Mouse (Mus musculus) erythroblast, adult 5-6 weeks (primary cell): Measurements from ENCODE around the gene Ilf2. TPM values are rescaled to one million over a fixed set of nuclear protein-coding genes. Genes with fewer than 3 reads are reported as not detected.

Experiments used
- total RNA-seq, 2 experiments: library from RNA; stranded (forward) in 1 of 2; stranded (reverse) in 1 of 2; fragments of 150-400 nt in 1 of 2; fragments of 200-764, 138-1000 nt in 1 of 2; gene quantifications; 2 replicates each; pipeline versions ENCODE4 v1.2.3 to v1.2.4; 2015 to 2017; ENCODE audit warnings: low replicate concordance in 2 of 2

The Ilf2 gene
- total RNA-seq, 2 experiments from 2014 or later: 25.9 to 44.0 TPM

Other genes with a start within 250 kb of the Ilf2 start
- 23.8 and 26.5 TPM in 2 replicates for gene Jtb, start 244.5 kb upstream of the Ilf2 start, total RNA-seq (2015; ENCODE audit: low replicate concordance)
- gene Jtb, start 244.5 kb upstream of the Ilf2 start, total RNA-seq (2017; ENCODE audit: low replicate concordance): 7.3 and 8.9 TPM in 2 replicates
- not detected in 2 replicates for gene Creb3l4, start 232.6 kb upstream of the Ilf2 start, total RNA-seq (2015; ENCODE audit: low replicate concordance)
- not detected in 2 replicates for gene Creb3l4, start 232.6 kb upstream of the Ilf2 start, total RNA-seq (2017; ENCODE audit: low replicate concordance)
- 2.5 and 10.6 TPM in 2 replicates for gene Slc39a1, start 228.0 kb upstream of the Ilf2 start, total RNA-seq (2015; ENCODE audit: low replicate concordance)
- 8.7 and 9.5 TPM in 2 replicates for gene Slc39a1, start 228.0 kb upstream of the Ilf2 start, total RNA-seq (2017; ENCODE audit: low replicate concordance)
- 14.2 and 17.5 TPM in 2 replicates for gene Crtc2, start 222.0 kb upstream of the Ilf2 start, total RNA-seq (2015; ENCODE audit: low replicate concordance)
- 2.4 and 4.4 TPM in 2 replicates for gene Crtc2, start 222.0 kb upstream of the Ilf2 start, total RNA-seq (2017; ENCODE audit: low replicate concordance)
- gene Dennd4b, start 210.9 kb upstream of the Ilf2 start, total RNA-seq (2015; ENCODE audit: low replicate concordance): 2.9 and 18.4 TPM in 2 replicates
- gene Dennd4b, start 210.9 kb upstream of the Ilf2 start, total RNA-seq (2017; ENCODE audit: low replicate concordance): 4.5 and 6.1 TPM in 2 replicates
- gene Gatad2b, start 182.9 kb upstream of the Ilf2 start, total RNA-seq (2015; ENCODE audit: low replicate concordance): 51.0 and 65.5 TPM in 2 replicates
- 41.8 and 47.2 TPM in 2 replicates for gene Gatad2b, start 182.9 kb upstream of the Ilf2 start, total RNA-seq (2017; ENCODE audit: low replicate concordance)
- not detected in 2 replicates for gene Slc27a3, start 86.2 kb upstream of the Ilf2 start, total RNA-seq (2015; ENCODE audit: low replicate concordance)
- 0.68 TPM in 1 of 2 replicates, not detected in the other for gene Slc27a3, start 86.2 kb upstream of the Ilf2 start, total RNA-seq (2017; ENCODE audit: low replicate concordance)
- gene Ints3, start 42.5 kb upstream of the Ilf2 start, total RNA-seq (2015; ENCODE audit: low replicate concordance): 6.0 and 6.9 TPM in 2 replicates
- 5.1 and 10.5 TPM in 2 replicates for gene Ints3, start 42.5 kb upstream of the Ilf2 start, total RNA-seq (2017; ENCODE audit: low replicate concordance)
- not detected in 2 replicates for gene Npr1, start 10.3 kb upstream of the Ilf2 start, total RNA-seq (2015; ENCODE audit: low replicate concordance)
- 0.84 TPM in 1 of 2 replicates, not detected in the other for gene Npr1, start 10.3 kb upstream of the Ilf2 start, total RNA-seq (2017; ENCODE audit: low replicate concordance)
- 6.3 and 11.5 TPM in 2 replicates for gene Snapin, start 14.9 kb downstream of the Ilf2 start, total RNA-seq (2015; ENCODE audit: low replicate concordance)
- 10.7 and 13.4 TPM in 2 replicates for gene Snapin, start 14.9 kb downstream of the Ilf2 start, total RNA-seq (2017; ENCODE audit: low replicate concordance)
- 33.0 and 49.1 TPM in 2 replicates for gene Chtop, start 33.4 kb downstream of the Ilf2 start, total RNA-seq (2015; ENCODE audit: low replicate concordance)
- gene Chtop, start 33.4 kb downstream of the Ilf2 start, total RNA-seq (2017; ENCODE audit: low replicate concordance): 37.8 and 45.3 TPM in 2 replicates
- gene S100a1, start 38.3 kb downstream of the Ilf2 start, total RNA-seq (2015; ENCODE audit: low replicate concordance): 41.3 and 51.2 TPM in 2 replicates
- 15.3 and 28.6 TPM in 2 replicates for gene S100a1, start 38.3 kb downstream of the Ilf2 start, total RNA-seq (2017; ENCODE audit: low replicate concordance)
- 1.9 and 18.0 TPM in 2 replicates for gene S100a13, start 38.3 kb downstream of the Ilf2 start, total RNA-seq (2015; ENCODE audit: low replicate concordance)
- gene S100a13, start 38.3 kb downstream of the Ilf2 start, total RNA-seq (2017; ENCODE audit: low replicate concordance): 22.4 and 31.6 TPM in 2 replicates
- not detected in 2 replicates for gene S100a14, start 50.7 kb downstream of the Ilf2 start, total RNA-seq (2015; ENCODE audit: low replicate concordance)
- not detected in 2 replicates for gene S100a14, start 50.7 kb downstream of the Ilf2 start, total RNA-seq (2017; ENCODE audit: low replicate concordance)
- gene S100a16, start 61.1 kb downstream of the Ilf2 start, total RNA-seq (2015; ENCODE audit: low replicate concordance): not detected in 2 replicates
- not detected in 2 replicates for gene S100a16, start 61.1 kb downstream of the Ilf2 start, total RNA-seq (2017; ENCODE audit: low replicate concordance)
- 2.5 TPM in 1 of 2 replicates, not detected in the other for gene S100a3, start 84.5 kb downstream of the Ilf2 start, total RNA-seq (2015; ENCODE audit: low replicate concordance)
- gene S100a3, start 84.5 kb downstream of the Ilf2 start, total RNA-seq (2017; ENCODE audit: low replicate concordance): not detected in 2 replicates
- gene S100a2, start 114.1 kb downstream of the Ilf2 start, total RNA-seq (2015; ENCODE audit: low replicate concordance): not detected in 2 replicates
- gene S100a2, start 114.1 kb downstream of the Ilf2 start, total RNA-seq (2017; ENCODE audit: low replicate concordance): not detected in 2 replicates
- not detected in 2 replicates for gene Gm42674, start 125.8 kb downstream of the Ilf2 start, total RNA-seq (2015; ENCODE audit: low replicate concordance)
- not detected in 2 replicates for gene Gm42674, start 125.8 kb downstream of the Ilf2 start, total RNA-seq (2017; ENCODE audit: low replicate concordance)
- gene S100a4, start 127.6 kb downstream of the Ilf2 start, total RNA-seq (2015; ENCODE audit: low replicate concordance): 64.0 and 136 TPM in 2 replicates
- 89.5 and 104 TPM in 2 replicates for gene S100a4, start 127.6 kb downstream of the Ilf2 start, total RNA-seq (2017; ENCODE audit: low replicate concordance)
- gene S100a5, start 132.4 kb downstream of the Ilf2 start, total RNA-seq (2015; ENCODE audit: low replicate concordance): not detected in 2 replicates
- not detected in 2 replicates for gene S100a5, start 132.4 kb downstream of the Ilf2 start, total RNA-seq (2017; ENCODE audit: low replicate concordance)
- 246 and 247 TPM in 2 replicates for gene S100a6, start 136.8 kb downstream of the Ilf2 start, total RNA-seq (2015; ENCODE audit: low replicate concordance)
- gene S100a6, start 136.8 kb downstream of the Ilf2 start, total RNA-seq (2017; ENCODE audit: low replicate concordance): 99.2 and 118 TPM in 2 replicates
- gene S100a7a, start 177.9 kb downstream of the Ilf2 start, total RNA-seq (2015; ENCODE audit: low replicate concordance): not detected in 2 replicates
- gene S100a7a, start 177.9 kb downstream of the Ilf2 start, total RNA-seq (2017; ENCODE audit: low replicate concordance): not detected in 2 replicates
- 9,516 and 10,353 TPM in 2 replicates for gene S100a8, start 192.9 kb downstream of the Ilf2 start, total RNA-seq (2015; ENCODE audit: low replicate concordance)
- 5,136 and 5,692 TPM in 2 replicates for gene S100a8, start 192.9 kb downstream of the Ilf2 start, total RNA-seq (2017; ENCODE audit: low replicate concordance)
- 13,871 and 15,956 TPM in 2 replicates for gene S100a9, start 219.6 kb downstream of the Ilf2 start, total RNA-seq (2015; ENCODE audit: low replicate concordance)
- 4,543 and 6,947 TPM in 2 replicates for gene S100a9, start 219.6 kb downstream of the Ilf2 start, total RNA-seq (2017; ENCODE audit: low replicate concordance)